Mouse (Mus musculus): ENCODE measurements around the gene Slc36a2. TPM values are rescaled to one million over a fixed set of nuclear protein-coding genes. Genes with fewer than 3 reads are reported as not detected.

Gene Slc36a2
- total RNA-seq, 2 experiments from 2014 or later, result 0.26 to 0.67 TPM

Other genes with a start within 250 kb of the Slc36a2 start
- 10 to 100 TPM; 34.3 to 34.4 TPM for gene Tnip1, start 222.2 kb downstream of the Slc36a2 start, total RNA-seq (2021)
- gene Anxa6, start 151.6 kb downstream of the Slc36a2 start, total RNA-seq (2021), result 10 to 100 TPM; 90.3 to 93.8 TPM
- not detected for gene Ccdc69, start 106.9 kb downstream of the Slc36a2 start, total RNA-seq (2021)
- gene Gm2a, start 87.0 kb downstream of the Slc36a2 start, total RNA-seq (2021), result 10 to 100 TPM; 53.7 to 58.5 TPM
- not detected for gene Slc36a3, start 33.4 kb downstream of the Slc36a2 start, total RNA-seq (2021)
- 10 to 100 TPM; 60.4 to 63.9 TPM for gene Slc36a1, start 19.3 kb upstream of the Slc36a2 start, total RNA-seq (2021)
- under 1 TPM; 0.43 to 0.74 TPM for gene Fat2, start 151.5 kb upstream of the Slc36a2 start, total RNA-seq (2021)
- gene Sparc, start 238.1 kb upstream of the Slc36a2 start, total RNA-seq (2021), result 100 to 1,000 TPM; 522 to 533 TPM